ENCODE assay signal across 20 mouse cellular contexts in genomic region chr13:29108214-29108613, GRCm38 (mm10).
"Had no signal": no experiment of that assay in that cellular context is flagged by ENCODE, and none has a peak within 500 bp of the region (broad histone marks: within the 10 kb centered on the region; RNA-seq: fewer than 3 reads in every experiment).

No protein-coding gene starts in this region.

- DNase-seq: kidney, adult 2 months; kidney, postnatal 10 days; kidney, postnatal 36 days; layer of hippocampus, postnatal 36 days; liver; retina, postnatal 1 day; right cerebral cortex, postnatal 25 days; thymus, adult 18-20 months; thymus, postnatal 36 days had no signal

- H3K36me3 ChIP-seq: kidney, embryonic 15.5 days; limb, embryonic 12.5 days; liver, embryonic 12.5 days; liver, embryonic 15.5 days; midbrain, embryonic 12.5 days; midbrain, embryonic 15.5 days; neural tube, embryonic 13.5 days had no signal

- H3K4me3 ChIP-seq: kidney, embryonic 15.5 days; left cerebral cortex, adult 2 months; limb, embryonic 12.5 days; liver, embryonic 12.5 days; liver, embryonic 15.5 days; midbrain, embryonic 12.5 days; midbrain, embryonic 15.5 days; myocyte; neural tube, embryonic 13.5 days had no signal

- H3K27ac ChIP-seq: kidney, embryonic 15.5 days; left cerebral cortex, adult 2 months; limb, embryonic 12.5 days; liver, embryonic 12.5 days; liver, embryonic 15.5 days; macrophage; midbrain, embryonic 12.5 days; midbrain, embryonic 15.5 days; neural tube, embryonic 13.5 days had no signal

- H3K9me3 ChIP-seq: kidney, embryonic 15.5 days; liver, embryonic 12.5 days; liver, embryonic 15.5 days; midbrain, embryonic 15.5 days had no signal

- H3K9ac ChIP-seq: kidney, embryonic 15.5 days; limb, embryonic 12.5 days; liver, embryonic 12.5 days; liver, embryonic 15.5 days; midbrain, embryonic 12.5 days; midbrain, embryonic 15.5 days; neural tube, embryonic 13.5 days had no signal

- H3K4me2 ChIP-seq: kidney, embryonic 15.5 days; limb, embryonic 12.5 days; liver, embryonic 12.5 days; liver, embryonic 15.5 days; midbrain, embryonic 12.5 days; midbrain, embryonic 15.5 days; neural tube, embryonic 13.5 days had no signal

- ATAC-seq: intestine, postnatal 0 days; liver, embryonic 12.5 days; midbrain, embryonic 15.5 days had no signal

- H3K27me3 ChIP-seq: kidney, embryonic 15.5 days; limb, embryonic 12.5 days; liver, embryonic 12.5 days; liver, embryonic 15.5 days; midbrain, embryonic 12.5 days; midbrain, embryonic 15.5 days; neural tube, embryonic 13.5 days had no signal

- H3K4me1 ChIP-seq: kidney, embryonic 15.5 days; limb, embryonic 12.5 days; liver, embryonic 12.5 days; liver, embryonic 15.5 days; midbrain, embryonic 12.5 days; midbrain, embryonic 15.5 days; neural tube, embryonic 13.5 days had no signal
